Mouse (Mus musculus) CH12.LX (cell line): ENCODE measurements around the gene Ppp1r14a. TPM values are rescaled to one million over a fixed set of nuclear protein-coding genes. Genes with fewer than 3 reads are reported as not detected.

Experiments
- DNase-seq: peaks from one replicate; pipeline ENCODE4 v3.0.0-alpha.2; 2013; ENCODE audit errors: extremely low read depth
- H3K27ac ChIP-seq: 2 replicates; pipeline ENCODE4 v1.5.1; 2012; ENCODE audit warnings: low read depth, mild to moderate bottlenecking, control low read depth, moderate library complexity; ENCODE audit not compliant: insufficient read depth
- H3K27me3 ChIP-seq: replicated peaks from 2 replicates; pipeline ENCODE3; 2012; ENCODE audit warnings: inconsistent platforms
- H3K36me3 ChIP-seq, 2 experiments: replicated peaks in 1 of 2; 2 replicates each; pipeline versions ENCODE3 to v1.6.1; 2012; ENCODE audit warnings: inconsistent platforms in 1 of 2, low read length in 1 of 2, mild to moderate bottlenecking in 1 of 2, mixed read lengths in 1 of 2, moderate library complexity in 1 of 2; ENCODE audit not compliant: control insufficient read depth in 1 of 2, insufficient read depth in 1 of 2
- H3K4me1 ChIP-seq, 2 experiments: 2 replicates each; pipeline ENCODE4 v1.6.1; 2012; ENCODE audit warnings: inconsistent platforms in 1 of 2, moderate library complexity in 1 of 2; ENCODE audit not compliant: insufficient read depth in 2 of 2, control insufficient read depth in 1 of 2
- H3K4me2 ChIP-seq: 2 replicates; pipeline ENCODE4 v1.6.1; 2012; ENCODE audit warnings: low read depth, mild to moderate bottlenecking, control low read depth; ENCODE audit not compliant: poor library complexity, insufficient read depth, severe bottlenecking
- H3K4me3 ChIP-seq, 3 experiments: fragments of 150-350 bp in 1 of 3; sonication (generic) in 1 of 3; replicated peaks in 1 of 3; 2 replicates each; pipeline versions ENCODE3 to v1.5.1; 2011 to 2012; ENCODE audit warnings: low read depth in 2 of 3, low read length in 2 of 3, mild to moderate bottlenecking in 2 of 3, moderate library complexity in 2 of 3, control low read depth in 1 of 3, improper control_type of control experiment in 1 of 3, inconsistent platforms in 1 of 3, mixed read lengths in 1 of 3; ENCODE audit not compliant: poor library complexity in 1 of 3
- H3K79me2 ChIP-seq: replicated peaks from 2 replicates; pipeline ENCODE4 v1.6.1; 2012; ENCODE audit warnings: mild to moderate bottlenecking, moderate library complexity; ENCODE audit not compliant: control insufficient read depth, poor library complexity, insufficient read depth, severe bottlenecking; ENCODE audit errors: extremely low read depth
- H3K9ac ChIP-seq: 2 replicates; pipeline ENCODE4 v1.6.1; 2012; ENCODE audit warnings: low read depth, mild to moderate bottlenecking, control low read depth, moderate library complexity; ENCODE audit not compliant: insufficient read depth
- H3K9me3 ChIP-seq: replicated peaks from 2 replicates; pipeline ENCODE3; 2012; ENCODE audit warnings: low read length, inconsistent platforms, mixed read lengths
- BHLHE40 ChIP-seq: IDR thresholded peaks from 2 replicates; pipeline ENCODE4 v1.6.1; 2011; ENCODE audit warnings: mild to moderate bottlenecking, low read depth, low read length, improper control_type of control experiment
- CHD2 ChIP-seq: IDR thresholded peaks from 2 replicates; pipeline ENCODE4 v1.6.1; 2011; ENCODE audit warnings: low read length, improper control_type of control experiment
- GABPA ChIP-seq: IDR thresholded peaks from 2 replicates; pipeline ENCODE4 v1.6.1; 2012; ENCODE audit warnings: low read depth, low read length, improper control_type of control experiment, inconsistent platforms; ENCODE audit not compliant: insufficient replicate concordance
- MAX ChIP-seq: IDR thresholded peaks from 2 replicates; pipeline ENCODE4 v1.6.1; 2011; ENCODE audit warnings: low read length, improper control_type of control experiment
- MAZ ChIP-seq: IDR thresholded peaks from 2 replicates; pipeline ENCODE4 v1.6.1; 2012; ENCODE audit warnings: low read depth, mild to moderate bottlenecking, inconsistent platforms, low read length, improper control_type of control experiment, moderate library complexity
- MXI1 ChIP-seq: IDR thresholded peaks from 2 replicates; pipeline ENCODE4 v1.6.1; 2011; ENCODE audit warnings: mild to moderate bottlenecking, low read depth, low read length, improper control_type of control experiment
- NRF1 ChIP-seq: IDR thresholded peaks from 2 replicates; pipeline ENCODE4 v1.6.1; 2014; ENCODE audit warnings: low read depth, mild to moderate bottlenecking, inconsistent platforms, low read length, improper control_type of control experiment, moderate library complexity
- SMC3 ChIP-seq: IDR thresholded peaks from 2 replicates; pipeline ENCODE4 v1.6.1; 2011; ENCODE audit warnings: low read depth, low read length, improper control_type of control experiment
- TBP ChIP-seq: conservative IDR thresholded peaks from 2 replicates; pipeline ENCODE4 v1.6.1; 2011; ENCODE audit warnings: low read depth, low read length, improper control_type of control experiment
- USF2 ChIP-seq: conservative IDR thresholded peaks from 2 replicates; pipeline ENCODE4 v1.6.1; 2011; ENCODE audit warnings: low read depth, low read length, improper control_type of control experiment
- ZC3H11A ChIP-seq: IDR thresholded peaks from 2 replicates; pipeline ENCODE4 v1.6.1; 2012; ENCODE audit warnings: low read depth, mild to moderate bottlenecking, inconsistent platforms, low read length, improper control_type of control experiment
- ZKSCAN1 ChIP-seq: IDR thresholded peaks from 2 replicates; pipeline ENCODE4 v1.6.1; 2012; ENCODE audit warnings: low read depth, inconsistent platforms, low read length, improper control_type of control experiment, borderline replicate concordance
- ZMIZ1 ChIP-seq: IDR thresholded peaks from 2 replicates; pipeline ENCODE4 v1.6.1; 2012; ENCODE audit warnings: low read depth, mild to moderate bottlenecking, inconsistent platforms, low read length, improper control_type of control experiment
- dilution Hi-C: fragments of 300-500 bp; cut with MboI; formaldehyde crosslinking; loops from 2 replicates; pipeline ENCODE4 v1.14.3; 2020; ENCODE audit warnings: low sequenced_read_pairs; ENCODE audit not compliant: extremely low pct_unique_long_range_greater_than_20kb, extremely low pct_ligation_motif_present
- in situ Hi-C: fragments of 300-500 bp; cut with MboI; formaldehyde crosslinking; loops from 3 replicates; pipeline ENCODE4 v1.14.3; 2019; ENCODE audit warnings: low sequenced_read_pairs, low pct_ligation_motif_present, low pct_unique_long_range_greater_than_20kb, mixed read lengths
- polyA plus RNA-seq: library from polyadenylated mRNA; unstranded; fragments of >175 nt; gene quantifications from 2 replicates; pipeline ENCODE4 v1.2.1, GENCODE M21; 2012; ENCODE audit warnings: low read depth; ENCODE audit not compliant: insufficient read length
- total RNA-seq, 2 experiments: library from RNA; depleted of rRNA; stranded (reverse); fragments of 300-350 nt in 1 of 2; fragments of >200 nt in 1 of 2; gene quantifications; 2 replicates each; pipeline ENCODE4 v1.2.3; 2012 to 2014

Ppp1r14a gene
- total and polyA plus RNA-seq, 3 experiments = not detected

DNA sequence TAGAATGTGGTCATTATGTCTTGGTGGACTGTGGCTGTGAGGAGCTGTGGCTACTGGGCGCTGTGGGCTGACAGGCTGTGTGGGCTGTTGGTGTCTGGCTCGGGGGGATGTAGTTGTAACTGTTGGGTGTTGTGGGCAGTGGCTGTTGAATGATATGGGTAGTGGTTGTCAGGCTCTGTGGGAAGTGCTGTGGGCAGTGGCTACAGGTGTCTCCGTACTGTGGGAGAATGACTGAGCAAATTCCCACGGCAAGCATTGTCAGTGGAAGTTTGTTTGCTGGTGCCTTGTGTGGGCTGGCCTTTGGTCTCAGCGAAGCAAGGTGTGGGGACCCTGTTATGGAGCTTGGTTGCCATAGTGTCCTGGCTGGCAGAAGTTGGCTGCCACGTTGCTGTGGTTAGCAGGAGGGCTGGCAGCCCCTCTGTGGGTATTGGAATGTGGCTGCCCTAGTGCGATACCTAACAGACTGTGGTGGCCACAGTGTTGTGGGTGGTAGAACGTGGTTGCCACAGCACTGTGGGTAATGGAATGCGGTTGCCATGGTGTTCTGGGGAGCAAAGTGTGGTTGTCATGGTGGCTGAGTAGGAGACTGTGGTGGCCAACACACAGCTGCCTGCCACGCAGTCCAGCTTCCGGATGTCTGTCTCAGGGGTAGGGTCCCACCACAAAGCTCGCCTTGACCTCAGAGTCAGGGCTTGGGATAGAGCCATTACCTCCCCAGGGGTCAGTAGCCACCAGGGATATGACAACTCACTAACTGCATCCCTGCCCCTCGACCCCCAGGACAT is 25.9 kb downstream of the Ppp1r14a start:
- Histone ChIP-seq H3K4me1 (peaks cover 2 to 19% of the 10 kb centered on the region in 2 experiments; a peak in 2 of 4 replicates), H3K4me2 (no peak overlapping the region), H3K27ac (no peak overlapping the region), H3K9me3 (no peaks in the 10 kb centered on the region), H3K4me3 (no peak overlapping the region), H3K36me3 (no peaks in the 10 kb centered on the region), H3K9ac (no peak overlapping the region), H3K27me3 (peaks cover 34% of the 10 kb centered on the region), H3K79me2 (no peaks in the 10 kb centered on the region)
- no peak for DNase-seq
- dilution Hi-C loops = no loop called here
- TF ChIP-seq TBP (no peak), GABPA (no peak), MAZ (no peak)
- in situ Hi-C loops = no loop called here

DNA sequence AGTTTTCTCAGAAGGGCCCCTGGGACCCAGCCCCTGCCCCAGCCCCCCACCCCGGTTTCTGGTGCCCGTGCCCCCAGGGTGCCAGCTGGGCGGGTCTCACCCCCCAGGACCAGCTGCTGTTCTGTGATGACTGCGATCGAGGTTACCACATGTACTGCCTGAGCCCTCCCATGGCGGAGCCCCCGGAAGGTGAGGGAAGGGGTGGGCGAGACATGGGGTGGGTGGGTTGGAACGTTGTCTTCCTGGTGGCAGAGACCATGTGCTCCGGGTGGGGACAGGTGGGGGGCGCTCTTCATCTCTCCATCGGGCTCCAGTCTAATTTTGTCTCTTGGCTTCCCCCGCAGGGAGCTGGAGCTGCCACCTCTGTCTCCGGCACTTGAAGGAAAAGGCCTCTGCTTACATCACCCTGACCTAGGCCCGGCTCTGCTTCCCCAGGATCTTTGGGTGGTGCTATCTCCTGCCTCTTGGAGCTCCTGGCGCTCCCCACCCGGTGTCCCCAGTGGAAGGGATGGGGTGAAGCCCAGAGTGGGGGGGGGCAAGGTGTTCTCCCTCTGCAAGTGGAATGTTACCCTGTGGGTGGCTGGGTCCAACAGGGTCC is 27.1 kb downstream of the Ppp1r14a start:
- no peaks in the 10 kb centered on the region for H3K79me2 ChIP-seq
- no peak overlapping the region for H3K9ac ChIP-seq
- no peaks in the 10 kb centered on the region for H3K36me3 ChIP-seq
- peaks cover 2 to 19% of the 10 kb centered on the region in 2 experiments; a peak in 2 of 4 replicates for H3K4me1 ChIP-seq
- TF ChIP-seq NRF1 (no peak), ZKSCAN1 (no peak), USF2 (no peak), ZMIZ1 (no peak), MAX (no peak), BHLHE40 (no peak), CHD2 (no peak), GABPA (no peak), MXI1 (no peak), SMC3 (no peak), ZC3H11A (no peak)
- no peak overlapping the region for H3K4me3 ChIP-seq
- peaks cover 22% of the 10 kb centered on the region for H3K27me3 ChIP-seq
- dilution Hi-C loops = no loop called here
- in situ Hi-C loops = no loop called here
- H3K9me3 ChIP-seq = no peaks in the 10 kb centered on the region
- no peak overlapping the region for H3K4me2 ChIP-seq
- DNase-seq = no peak
- H3K27ac ChIP-seq = no peak overlapping the region
